Mouse (Mus musculus) right cerebral cortex, adult 2 months (tissue): ENCODE data around the gene Sel1l3.

Experiments used
- DNase-seq, 2 experiments: peaks; one replicate each; pipeline ENCODE4 v3.0.0; 2021 to 2022; ENCODE audit warnings: low spot score in 2 of 2

Gene Sel1l3

DNA sequence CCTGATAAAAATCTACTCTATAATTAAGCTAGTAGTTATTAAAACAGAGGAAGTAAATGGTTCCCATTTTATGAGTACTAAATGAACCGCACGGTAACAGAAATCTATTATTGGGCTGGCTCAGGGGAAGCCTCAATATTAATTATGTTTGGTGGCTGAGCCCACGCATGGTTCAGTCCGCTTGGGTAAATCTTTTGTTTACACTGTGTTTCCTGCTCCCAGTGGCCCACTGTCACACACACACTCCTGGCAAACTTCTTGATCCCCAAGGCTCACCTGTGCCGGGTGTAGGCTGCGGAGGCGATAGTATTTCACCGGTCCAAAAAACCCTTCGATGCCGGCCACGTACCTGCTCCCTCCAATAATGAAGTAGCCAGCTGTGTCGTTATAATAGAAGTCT, 39.3 kb downstream of the Sel1l3 start:
- DNase-seq, result no peak

- no peak for DNase-seq
Measured at GRCm38 (mm10) chr5:53172908-53173307, 40.8 kb downstream of the Sel1l3 start.

- DNase-seq, result no peak
Measured at GRCm38 (mm10) chr5:53172256-53172636, 41.5 kb downstream of the Sel1l3 start.

- DNase-seq, result no peak
Measured at GRCm38 (mm10) chr5:53171611-53172255, 42.0 kb downstream of the Sel1l3 start.

DNA sequence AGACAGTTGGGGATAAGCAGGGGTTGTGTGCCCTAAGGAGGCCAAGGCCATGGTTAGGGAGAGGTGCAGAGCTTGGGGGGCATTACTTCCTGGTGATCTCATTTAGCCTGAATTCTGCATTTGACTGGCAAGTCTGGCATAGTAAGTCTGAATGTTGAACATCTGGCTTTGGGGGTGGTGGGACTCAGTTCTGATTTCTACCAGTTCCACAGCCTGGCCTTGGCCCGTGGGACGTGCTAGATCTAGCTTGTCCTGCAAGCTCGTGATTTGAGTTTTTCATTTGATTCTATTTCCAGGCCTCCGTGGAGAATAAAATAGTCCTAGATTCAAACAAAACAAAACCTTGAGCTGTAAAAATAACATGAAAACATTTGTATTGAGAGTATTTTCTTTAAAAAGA, 46.2 kb downstream of the Sel1l3 start:
- DNase-seq, result peak; percentile 48 to 54

- no peak for DNase-seq
Measured at GRCm38 (mm10) chr5:53165672-53166071, 48.1 kb downstream of the Sel1l3 start.

DNA sequence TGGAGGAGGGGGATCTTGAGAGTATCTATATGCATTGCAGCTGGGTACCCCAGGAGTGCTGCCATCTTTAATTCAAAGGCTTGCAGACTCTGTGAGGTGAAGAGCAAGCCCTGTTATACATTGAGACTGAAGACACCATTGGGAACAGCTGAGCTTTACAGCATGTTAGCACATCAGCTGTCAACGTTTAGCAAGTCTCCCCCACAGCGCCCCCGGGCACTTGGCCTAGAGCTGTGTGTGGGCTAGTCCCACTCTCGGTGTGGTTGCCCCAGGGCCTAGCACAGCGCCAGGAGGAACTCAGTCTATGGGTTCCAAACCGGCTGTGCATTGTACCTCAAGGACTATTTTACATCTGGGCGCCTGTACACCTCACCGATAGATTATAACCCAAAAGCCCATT, 51.3 kb downstream of the Sel1l3 start:
- DNase-seq, result peak; percentile 65 to 67

DNA sequence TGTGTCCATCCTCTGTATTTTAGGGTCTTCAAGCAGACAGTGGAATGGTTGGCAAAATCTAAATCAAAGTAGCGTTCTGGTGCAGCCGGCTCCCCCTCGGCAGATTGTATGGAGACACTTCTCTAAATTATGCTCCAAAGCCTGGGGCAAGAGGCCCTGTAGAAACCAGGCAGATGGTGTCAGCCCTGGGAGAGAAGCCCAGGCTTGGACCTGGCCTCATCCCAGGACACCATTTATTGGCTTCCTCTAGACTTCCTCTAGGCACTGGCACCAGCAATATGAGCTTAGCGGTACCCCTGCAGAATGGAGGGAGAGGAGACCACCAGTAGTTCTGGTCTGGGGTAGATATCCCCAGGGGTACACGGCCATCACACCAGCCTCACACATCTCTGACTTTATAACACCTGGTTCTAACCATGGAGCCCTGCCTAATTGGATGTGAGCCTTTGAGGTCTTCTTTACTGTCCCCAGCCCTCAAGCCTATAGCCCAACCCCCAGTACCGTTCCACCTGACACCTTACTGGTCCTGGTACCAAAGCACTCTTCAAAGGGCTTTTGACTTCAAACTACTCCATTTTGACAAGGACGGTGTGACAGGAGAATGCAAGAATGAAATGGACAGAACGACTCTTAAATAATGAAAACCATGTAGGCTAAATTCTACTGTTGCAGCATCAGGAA, 52.1 kb downstream of the Sel1l3 start:
- no peak for DNase-seq

DNA sequence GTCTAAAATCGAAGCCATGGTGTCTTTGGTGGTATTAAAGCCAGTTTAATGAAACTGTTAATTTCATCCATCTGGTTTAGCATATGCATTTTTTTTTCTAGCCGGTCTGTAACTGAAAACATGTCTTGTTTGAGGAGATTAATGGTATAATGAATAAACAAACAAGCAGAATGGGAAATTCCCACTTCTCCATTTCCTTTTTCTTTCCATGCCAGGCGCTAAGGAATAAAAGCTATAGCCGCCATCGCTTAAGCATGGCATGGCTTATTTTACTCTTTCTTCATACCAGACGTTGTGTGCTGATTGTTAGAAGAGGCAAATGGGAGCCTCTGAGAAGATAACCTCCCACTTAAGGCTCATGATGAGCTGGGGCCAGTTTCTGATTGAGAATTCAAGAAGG, 53.5 kb downstream of the Sel1l3 start:
- no peak for DNase-seq

- DNase-seq, result no peak
Measured at GRCm38 (mm10) chr5:53159631-53160030, 54.1 kb downstream of the Sel1l3 start.

- no peak for DNase-seq
Measured at GRCm38 (mm10) chr5:53159166-53159565, 54.6 kb downstream of the Sel1l3 start.

- DNase-seq, result peak; percentile 56 to 61
Measured at GRCm38 (mm10) chr5:53155985-53156679, 57.6 kb downstream of the Sel1l3 start.

- DNase-seq, result no peak
Measured at GRCm38 (mm10) chr5:53154501-53154900, 59.2 kb downstream of the Sel1l3 start.

GRCm38 (mm10) chr5:53154078-53154477, 59.6 kb downstream of the Sel1l3 start:
- DNase-seq, result no peak

GRCm38 (mm10) chr5:53153144-53153543, 60.6 kb downstream of the Sel1l3 start:
- DNase-seq, result no peak

DNA sequence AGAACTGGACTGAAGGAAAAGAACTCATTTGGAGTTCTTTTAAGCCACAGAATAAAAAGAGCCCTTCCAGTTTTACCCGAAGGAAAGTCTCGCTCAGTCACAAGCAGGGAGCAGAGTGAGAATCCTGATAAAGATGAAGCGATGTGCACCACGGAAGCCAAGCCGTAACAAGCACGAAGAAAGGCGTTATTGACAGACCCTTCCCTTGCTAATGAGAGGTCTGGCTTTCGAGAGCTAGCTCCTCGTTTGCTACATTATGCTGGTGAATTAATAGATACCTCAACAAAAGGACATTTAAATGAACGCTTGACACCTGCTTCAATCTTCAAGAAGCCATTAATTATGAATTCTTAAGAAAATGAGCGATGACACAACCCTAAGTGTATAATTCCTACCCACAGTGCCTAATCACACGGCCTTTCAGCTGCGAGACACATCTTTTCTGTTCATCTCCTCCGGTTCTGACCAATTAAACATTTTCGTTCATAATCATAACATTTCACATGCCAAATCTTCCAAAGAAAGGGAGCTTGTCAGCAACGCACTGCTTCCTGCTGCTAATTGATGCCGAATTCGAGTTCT, 62.3 kb downstream of the Sel1l3 start:
- no peak for DNase-seq

DNA sequence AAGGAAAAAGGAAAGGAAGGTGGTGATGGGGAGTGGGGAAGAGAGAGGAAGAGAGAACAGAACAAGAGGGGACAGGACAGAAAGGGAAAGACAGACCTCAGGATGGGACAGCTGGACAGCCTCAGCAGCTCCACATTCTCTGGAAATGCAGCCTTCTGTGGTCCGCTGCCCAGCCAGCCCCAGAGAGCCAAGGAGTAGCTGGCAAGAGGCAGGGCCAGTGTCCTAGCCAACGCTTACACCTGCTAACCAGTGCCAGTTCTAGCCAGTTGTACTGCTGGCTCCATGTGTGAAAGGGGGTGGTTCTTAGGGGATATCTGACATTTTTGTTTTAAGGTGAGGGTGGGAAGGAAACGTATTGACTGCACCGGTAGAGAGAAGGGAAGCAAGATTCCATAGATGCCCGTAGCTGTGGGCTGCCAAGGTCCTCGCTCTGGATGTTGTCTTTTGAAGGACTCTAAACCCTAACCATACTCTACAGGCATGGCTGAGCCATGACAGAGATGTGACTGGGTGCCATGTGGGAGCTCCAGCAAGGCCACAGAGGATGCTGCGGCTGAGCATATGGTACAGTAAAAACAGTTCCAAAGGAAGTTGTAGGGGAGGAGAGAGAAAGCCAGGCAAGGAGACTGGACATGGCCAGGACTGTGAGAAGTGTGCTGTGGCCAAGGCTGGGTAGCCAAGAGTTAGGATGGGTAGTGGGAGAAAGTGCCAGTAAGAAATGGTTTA, 64.6 kb downstream of the Sel1l3 start:
- no peak for DNase-seq

- DNase-seq, result no peak
Measured at GRCm38 (mm10) chr5:53148160-53148923, 65.4 kb downstream of the Sel1l3 start.

GRCm38 (mm10) chr5:53147418-53147817, 66.3 kb downstream of the Sel1l3 start:
- DNase-seq, result no peak

DNA sequence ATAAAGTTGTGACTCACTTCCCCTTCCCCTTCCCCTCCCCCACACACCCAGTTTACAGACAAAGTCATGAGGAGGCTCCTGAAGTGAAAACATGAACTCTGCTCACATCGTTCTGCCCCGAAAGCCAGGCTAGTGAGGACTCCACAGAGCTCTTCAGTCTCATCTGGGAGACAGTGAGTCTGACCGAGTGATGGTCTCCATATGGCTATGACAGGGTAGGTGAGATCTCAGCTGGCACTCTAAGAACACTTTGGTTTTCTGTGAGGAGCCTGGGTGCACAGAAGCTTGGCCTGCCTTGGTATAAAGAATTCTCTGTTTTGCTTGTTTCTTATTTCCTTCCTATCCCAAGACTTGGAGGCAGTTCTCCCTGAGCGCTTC, 67.1 kb downstream of the Sel1l3 start:
- no peak for DNase-seq

DNA sequence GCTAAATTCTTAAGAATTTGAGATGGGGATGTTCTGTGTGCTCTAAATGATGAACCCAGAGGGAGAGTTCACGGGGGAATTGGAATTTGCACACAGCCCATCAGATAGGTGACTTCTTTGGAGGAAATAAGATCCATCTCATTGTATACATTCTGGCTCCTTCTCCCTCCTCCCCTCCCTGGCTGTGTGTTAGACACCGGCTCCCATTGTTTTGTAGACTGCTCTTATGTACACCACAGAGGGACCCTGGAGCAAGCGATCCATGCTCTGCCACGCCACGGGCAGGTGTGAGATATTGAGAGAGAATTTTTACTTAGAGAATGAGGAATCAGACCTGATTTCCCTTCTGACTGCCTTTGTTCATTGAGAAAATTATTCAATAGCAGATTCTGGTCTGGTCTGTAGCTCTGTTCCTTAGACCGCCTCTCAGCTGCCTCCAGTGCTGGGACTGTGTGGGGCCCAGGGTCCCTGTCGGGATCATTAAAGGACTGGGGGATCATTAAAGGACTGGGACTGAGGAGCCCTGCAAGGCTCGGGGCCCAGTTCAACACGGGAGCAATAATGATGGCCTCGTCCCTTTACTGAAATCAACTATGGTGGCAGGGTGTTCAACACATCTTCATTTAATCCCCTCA, 67.6 kb downstream of the Sel1l3 start:
- no peak for DNase-seq
